Mouse (Mus musculus): ENCODE data around the gene Uspl1. TPM values are rescaled to one million over a fixed set of nuclear protein-coding genes. Genes with fewer than 3 reads are reported as not detected.

Gene Uspl1
- polyA plus RNA-seq, 1 experiment from 2014 or later = 57.5 TPM

DNA sequence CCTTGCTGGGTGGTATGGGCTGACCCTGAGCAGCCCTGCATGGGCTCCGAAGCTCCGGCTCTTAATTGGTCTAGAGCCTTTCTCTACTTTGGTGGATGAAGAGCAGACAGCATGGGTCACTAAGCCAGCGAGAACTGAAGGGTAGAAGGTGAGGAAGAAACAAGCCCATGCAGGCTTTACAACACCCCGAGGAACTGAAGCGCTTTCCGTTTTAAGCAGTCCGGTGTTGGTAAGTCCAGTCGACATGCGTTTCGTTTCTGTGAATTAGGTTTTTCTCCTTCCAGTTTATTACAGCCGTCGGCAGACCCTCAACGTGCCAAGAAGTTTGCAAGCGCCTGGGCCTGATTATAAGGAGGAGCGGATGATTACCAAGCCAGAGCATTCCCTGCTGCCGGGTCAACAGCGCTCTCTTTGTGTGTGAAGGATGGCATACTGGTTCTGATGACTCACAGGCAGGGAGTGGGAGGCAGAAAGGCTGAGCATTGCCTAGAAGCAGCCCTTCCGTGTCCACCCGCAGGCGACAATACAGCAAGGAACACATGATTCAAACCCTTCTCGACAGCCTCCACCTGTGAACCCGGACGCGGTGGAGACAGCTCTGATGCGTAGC lies 40.3 kb upstream of the Uspl1 start:
- H3K9me3 ChIP-seq (replicated peaks; ENCODE audit: control insufficient read depth, low read length) = no peaks in the 10 kb centered on the region
- DNase-seq (ENCODE audit: low spot score) = peak; percentile 7
- H3K27ac ChIP-seq (ENCODE audit: low read depth, low read length) = no peak overlapping the region
- WGBS = 79% methylated on average over 25 of the region's 25 CpGs
- no peak overlapping the region for H3K4me2 ChIP-seq (ENCODE audit: low read length)
- no peak for ATAC-seq
- no peak overlapping the region for H3K9ac ChIP-seq (ENCODE audit: low read length)
- H3K36me3 ChIP-seq (ENCODE audit: control insufficient read depth, insufficient read depth, low read length) = no peaks in the 10 kb centered on the region
- no peaks in the 10 kb centered on the region for H3K4me1 ChIP-seq (ENCODE audit: control insufficient read depth, insufficient read depth, low read length)
- H3K4me3 ChIP-seq (ENCODE audit: low read depth, low read length) = no peak overlapping the region
- no peaks in the 10 kb centered on the region for H3K27me3 ChIP-seq (replicated peaks; ENCODE audit: control insufficient read depth, insufficient read depth, low read length)

DNA sequence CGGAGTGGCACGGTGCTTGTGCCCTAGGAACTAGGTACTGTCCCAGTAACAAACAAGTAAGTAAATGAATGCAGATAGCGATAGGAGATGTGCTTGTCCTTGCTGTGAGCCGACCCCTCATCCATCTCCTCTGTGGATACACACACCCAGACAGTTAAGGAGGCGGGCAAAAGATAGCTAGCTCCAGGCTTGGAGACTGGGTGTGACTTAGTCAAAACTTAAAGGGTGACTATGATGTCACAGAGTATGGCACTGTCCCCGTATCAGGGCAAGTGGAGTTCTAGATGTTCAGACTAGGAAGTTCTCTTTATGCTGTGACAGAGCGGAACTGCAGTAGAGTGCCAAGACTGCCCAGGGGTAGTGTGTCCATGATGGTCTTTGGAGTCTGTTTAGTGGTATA lies 37.5 kb upstream of the Uspl1 start:
- H3K36me3 ChIP-seq (ENCODE audit: control insufficient read depth, insufficient read depth, low read length) = no peaks in the 10 kb centered on the region
- H3K9ac ChIP-seq (ENCODE audit: low read length) = no peak overlapping the region
- H3K27ac ChIP-seq (ENCODE audit: low read depth, low read length) = no peak overlapping the region
- no peaks in the 10 kb centered on the region for H3K9me3 ChIP-seq (replicated peaks; ENCODE audit: control insufficient read depth, low read length)
- DNase-seq (ENCODE audit: low spot score) (no peak), ATAC-seq (no peak)
- H3K4me3 ChIP-seq (ENCODE audit: low read depth, low read length) = no peak overlapping the region
- H3K4me2 ChIP-seq (ENCODE audit: low read length) = no peak overlapping the region
- WGBS = 95% methylated on average over 7 of the region's 7 CpGs
- H3K4me1 ChIP-seq (ENCODE audit: control insufficient read depth, insufficient read depth, low read length) = no peaks in the 10 kb centered on the region
- no peaks in the 10 kb centered on the region for H3K27me3 ChIP-seq (replicated peaks; ENCODE audit: control insufficient read depth, insufficient read depth, low read length)

DNA sequence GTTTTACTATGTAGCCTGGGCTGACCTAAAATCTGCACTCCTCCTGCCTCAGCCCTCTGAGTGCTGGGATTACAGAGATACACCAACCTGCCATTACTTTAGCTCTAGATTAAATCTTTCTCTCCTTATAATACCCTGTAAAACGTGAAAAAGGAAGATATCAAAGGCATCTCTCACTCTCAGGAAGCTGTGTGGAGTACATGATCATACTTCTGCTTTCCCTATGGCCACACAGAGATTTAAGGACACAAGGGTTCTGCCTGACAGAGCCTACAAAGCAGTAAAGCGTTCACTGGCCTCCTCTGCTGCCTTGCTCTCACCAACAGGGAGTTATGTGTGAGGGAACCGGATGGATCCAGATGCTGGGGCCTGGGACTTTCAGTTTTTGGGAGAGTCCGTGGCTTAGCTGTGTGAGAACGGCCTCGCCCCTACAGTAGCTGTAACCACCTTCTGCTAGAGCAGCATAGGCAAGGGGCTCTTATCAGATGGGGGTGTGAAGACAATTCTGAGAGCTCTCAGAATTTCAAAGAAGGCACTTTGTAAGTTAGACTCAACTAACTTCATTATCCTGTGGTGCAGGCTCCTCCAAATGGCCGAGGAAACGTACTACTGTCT lies 36.7 kb upstream of the Uspl1 start:
- Histone ChIP-seq H3K36me3 (ENCODE audit: control insufficient read depth, insufficient read depth, low read length) (no peaks in the 10 kb centered on the region), H3K27ac (ENCODE audit: low read depth, low read length) (no peak overlapping the region), H3K4me1 (ENCODE audit: control insufficient read depth, insufficient read depth, low read length) (no peaks in the 10 kb centered on the region), H3K9me3 (replicated peaks; ENCODE audit: control insufficient read depth, low read length) (no peaks in the 10 kb centered on the region), H3K27me3 (replicated peaks; ENCODE audit: control insufficient read depth, insufficient read depth, low read length) (no peaks in the 10 kb centered on the region), H3K4me3 (ENCODE audit: low read depth, low read length) (no peak overlapping the region), H3K9ac (ENCODE audit: low read length) (no peak overlapping the region), H3K4me2 (ENCODE audit: low read length) (no peak overlapping the region)
- WGBS = 86% methylated on average over 8 of the region's 8 CpGs
- DNase-seq (ENCODE audit: low spot score) (no peak), ATAC-seq (no peak)

DNA sequence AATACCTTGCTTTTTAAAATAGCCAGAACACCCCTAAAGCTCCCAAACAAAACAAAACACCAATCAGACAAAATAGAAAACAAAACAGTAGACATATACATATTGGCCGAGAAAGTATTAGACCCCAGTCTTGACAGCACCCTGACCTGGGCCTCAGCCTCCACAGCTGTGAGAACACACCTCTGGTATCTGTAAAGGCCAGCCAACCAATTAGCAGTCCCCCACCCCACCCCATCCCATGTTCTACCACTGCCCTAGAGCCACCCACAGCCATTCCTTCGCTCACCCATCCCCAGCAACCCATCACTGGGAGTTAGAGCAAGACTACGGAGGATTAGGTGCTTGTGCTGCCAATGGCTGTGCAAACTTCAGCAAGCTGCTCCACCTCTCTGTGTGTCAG lies 33.3 kb upstream of the Uspl1 start:
- Histone ChIP-seq H3K27ac (ENCODE audit: low read depth, low read length) (no peak overlapping the region), H3K9ac (ENCODE audit: low read length) (no peak overlapping the region), H3K36me3 (ENCODE audit: control insufficient read depth, insufficient read depth, low read length) (no peaks in the 10 kb centered on the region), H3K9me3 (replicated peaks; ENCODE audit: control insufficient read depth, low read length) (no peaks in the 10 kb centered on the region), H3K4me1 (ENCODE audit: control insufficient read depth, insufficient read depth, low read length) (no peaks in the 10 kb centered on the region), H3K4me3 (ENCODE audit: low read depth, low read length) (no peak overlapping the region), H3K4me2 (ENCODE audit: low read length) (no peak overlapping the region), H3K27me3 (replicated peaks; ENCODE audit: control insufficient read depth, insufficient read depth, low read length) (no peaks in the 10 kb centered on the region)
- DNase-seq (ENCODE audit: low spot score) (no peak), ATAC-seq (no peak)
- 95% methylated on average over 3 of the region's 3 CpGs for WGBS

DNA sequence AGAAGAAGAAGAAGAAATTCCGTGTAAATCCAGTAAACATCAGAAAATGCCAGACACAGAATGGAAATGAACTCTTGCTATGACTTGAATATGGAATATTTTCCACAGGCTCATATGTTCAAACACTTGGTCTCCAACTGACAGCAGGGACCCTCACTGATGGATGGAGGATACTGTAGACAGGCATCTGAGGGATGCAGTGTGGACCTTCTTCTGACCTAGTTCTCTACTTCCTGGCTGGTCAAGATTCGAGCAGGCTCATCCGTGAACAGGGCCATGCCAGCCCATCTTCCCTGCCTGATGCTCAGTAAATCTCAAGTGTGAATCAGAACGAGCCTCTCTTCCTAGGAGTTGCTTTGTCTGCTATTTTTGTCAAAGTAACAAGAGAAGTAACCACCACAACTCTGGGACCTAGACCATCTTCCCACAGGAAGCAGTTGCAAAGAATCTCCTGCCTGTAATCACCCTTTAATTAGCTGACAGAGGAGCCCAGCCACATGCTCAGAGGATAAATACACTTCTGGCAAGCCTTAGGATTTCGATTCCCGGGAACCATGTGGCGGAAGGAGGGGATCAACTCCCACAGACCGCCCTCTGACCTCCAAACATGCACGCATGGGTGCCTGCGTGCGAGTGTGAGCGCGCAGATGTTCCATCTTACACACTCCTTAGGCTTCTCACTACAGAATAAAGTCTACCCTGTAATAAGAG lies 31.9 kb upstream of the Uspl1 start:
- peak; percentile 8 for DNase-seq (ENCODE audit: low spot score)
- H3K4me3 ChIP-seq (ENCODE audit: low read depth, low read length) = no peak overlapping the region
- H3K9ac ChIP-seq (ENCODE audit: low read length) = no peak overlapping the region
- no peaks in the 10 kb centered on the region for H3K4me1 ChIP-seq (ENCODE audit: control insufficient read depth, insufficient read depth, low read length)
- H3K27me3 ChIP-seq (replicated peaks; ENCODE audit: control insufficient read depth, insufficient read depth, low read length) = no peaks in the 10 kb centered on the region
- no peak overlapping the region for H3K27ac ChIP-seq (ENCODE audit: low read depth, low read length)
- no peak for ATAC-seq
- no peaks in the 10 kb centered on the region for H3K36me3 ChIP-seq (ENCODE audit: control insufficient read depth, insufficient read depth, low read length)
- no peak overlapping the region for H3K4me2 ChIP-seq (ENCODE audit: low read length)
- no peaks in the 10 kb centered on the region for H3K9me3 ChIP-seq (replicated peaks; ENCODE audit: control insufficient read depth, low read length)
- 62% methylated on average over 13 of the region's 13 CpGs for WGBS

DNA sequence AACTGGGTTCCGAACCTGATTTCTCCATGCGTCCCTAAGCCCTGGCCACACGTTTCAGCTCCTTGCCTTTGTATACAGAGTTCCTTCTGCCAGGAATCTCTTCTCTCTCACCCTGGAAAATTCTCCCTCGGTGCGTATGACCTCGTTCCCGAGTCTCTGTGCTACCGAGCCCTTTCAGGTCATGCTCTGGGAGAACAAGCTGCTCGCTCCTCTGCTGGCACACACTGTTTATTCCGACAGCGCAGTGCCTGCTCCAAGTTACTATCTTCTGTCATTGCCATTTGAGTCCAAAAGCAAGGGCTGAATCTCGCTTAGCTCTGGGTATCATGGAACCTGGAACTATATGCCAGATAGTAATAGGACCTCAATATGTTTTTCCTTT lies 31.4 kb upstream of the Uspl1 start:
- no peak overlapping the region for H3K27ac ChIP-seq (ENCODE audit: low read depth, low read length)
- no peak for ATAC-seq
- 71% methylated on average over 12 of the region's 12 CpGs for WGBS
- DNase-seq (ENCODE audit: low spot score) = no peak
- H3K27me3 ChIP-seq (replicated peaks; ENCODE audit: control insufficient read depth, insufficient read depth, low read length) = no peaks in the 10 kb centered on the region
- H3K4me3 ChIP-seq (ENCODE audit: low read depth, low read length) = no peak overlapping the region
- no peaks in the 10 kb centered on the region for H3K36me3 ChIP-seq (ENCODE audit: control insufficient read depth, insufficient read depth, low read length)
- H3K9me3 ChIP-seq (replicated peaks; ENCODE audit: control insufficient read depth, low read length) = no peaks in the 10 kb centered on the region
- no peak overlapping the region for H3K4me2 ChIP-seq (ENCODE audit: low read length)
- no peaks in the 10 kb centered on the region for H3K4me1 ChIP-seq (ENCODE audit: control insufficient read depth, insufficient read depth, low read length)
- H3K9ac ChIP-seq (ENCODE audit: low read length) = no peak overlapping the region

DNA sequence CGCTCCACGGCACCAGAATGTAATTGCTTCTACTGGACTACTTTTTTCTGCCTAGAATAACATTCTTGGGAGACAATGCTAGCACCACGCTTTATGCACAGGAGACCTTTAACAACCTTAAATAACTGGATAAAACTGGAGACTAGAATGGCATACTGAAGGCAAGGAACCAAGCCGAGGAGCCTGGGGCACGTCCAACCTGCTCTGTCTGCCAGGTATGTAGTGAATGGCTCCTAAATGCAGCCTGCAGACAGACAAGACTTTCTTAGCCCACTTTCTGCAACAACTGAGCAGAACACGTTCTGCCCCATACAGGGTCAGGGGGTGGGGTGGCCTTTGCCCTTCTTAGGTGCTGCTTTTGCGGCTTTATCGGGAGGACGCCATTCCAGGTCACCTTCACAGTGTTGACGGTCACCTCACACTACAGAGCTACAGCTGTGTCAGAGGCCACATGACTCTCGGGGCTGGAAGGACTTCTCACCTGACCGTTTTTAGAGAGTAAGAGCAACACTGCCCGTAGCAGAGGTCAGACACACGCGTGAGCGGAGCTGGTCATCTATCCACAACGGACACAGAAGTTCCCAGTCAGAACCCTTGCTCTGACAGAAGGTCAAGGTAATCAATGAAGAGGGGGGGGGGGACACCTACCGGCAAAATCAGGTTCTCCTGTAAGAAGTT lies 27.1 kb upstream of the Uspl1 start:
- Histone ChIP-seq H3K27me3 (replicated peaks; ENCODE audit: control insufficient read depth, insufficient read depth, low read length) (no peaks in the 10 kb centered on the region), H3K36me3 (ENCODE audit: control insufficient read depth, insufficient read depth, low read length) (no peaks in the 10 kb centered on the region), H3K9ac (ENCODE audit: low read length) (no peak overlapping the region), H3K27ac (ENCODE audit: low read depth, low read length) (no peak overlapping the region), H3K4me1 (ENCODE audit: control insufficient read depth, insufficient read depth, low read length) (no peaks in the 10 kb centered on the region), H3K4me2 (ENCODE audit: low read length) (no peak overlapping the region), H3K4me3 (ENCODE audit: low read depth, low read length) (no peak overlapping the region), H3K9me3 (replicated peaks; ENCODE audit: control insufficient read depth, low read length) (no peaks in the 10 kb centered on the region)
- DNase-seq (ENCODE audit: low spot score) (no peak), ATAC-seq (no peak)
- 91% methylated on average over 18 of the region's 18 CpGs for WGBS

DNA sequence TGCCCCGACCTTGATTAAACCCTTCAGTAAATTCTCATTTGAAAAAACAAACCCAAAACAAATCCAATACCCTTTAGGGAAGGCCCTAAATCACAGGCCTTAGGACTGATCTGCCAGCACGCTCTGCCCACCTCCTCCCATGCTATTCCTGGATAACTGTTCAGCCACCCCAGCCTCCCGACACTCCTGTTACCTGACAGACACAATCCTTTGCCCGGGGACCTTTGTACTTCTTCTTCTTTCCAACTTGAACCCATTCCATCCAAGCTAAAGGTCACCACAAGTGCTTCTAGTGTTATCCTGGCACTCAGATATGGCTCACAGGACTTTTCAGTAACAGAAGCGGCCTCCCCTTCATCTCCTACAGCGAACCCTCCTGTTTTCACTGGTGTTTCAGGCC lies 25.1 kb upstream of the Uspl1 start:
- Histone ChIP-seq H3K36me3 (ENCODE audit: control insufficient read depth, insufficient read depth, low read length) (no peaks in the 10 kb centered on the region), H3K27ac (ENCODE audit: low read depth, low read length) (no peak overlapping the region), H3K4me2 (ENCODE audit: low read length) (no peak overlapping the region), H3K9me3 (replicated peaks; ENCODE audit: control insufficient read depth, low read length) (no peaks in the 10 kb centered on the region), H3K9ac (ENCODE audit: low read length) (no peak overlapping the region), H3K4me1 (ENCODE audit: control insufficient read depth, insufficient read depth, low read length) (no peaks in the 10 kb centered on the region), H3K27me3 (replicated peaks; ENCODE audit: control insufficient read depth, insufficient read depth, low read length) (no peaks in the 10 kb centered on the region), H3K4me3 (ENCODE audit: low read depth, low read length) (no peak overlapping the region)
- no peak for DNase-seq (ENCODE audit: low spot score)
- WGBS = 93% methylated on average over 6 of the region's 6 CpGs
- no peak for ATAC-seq

DNA sequence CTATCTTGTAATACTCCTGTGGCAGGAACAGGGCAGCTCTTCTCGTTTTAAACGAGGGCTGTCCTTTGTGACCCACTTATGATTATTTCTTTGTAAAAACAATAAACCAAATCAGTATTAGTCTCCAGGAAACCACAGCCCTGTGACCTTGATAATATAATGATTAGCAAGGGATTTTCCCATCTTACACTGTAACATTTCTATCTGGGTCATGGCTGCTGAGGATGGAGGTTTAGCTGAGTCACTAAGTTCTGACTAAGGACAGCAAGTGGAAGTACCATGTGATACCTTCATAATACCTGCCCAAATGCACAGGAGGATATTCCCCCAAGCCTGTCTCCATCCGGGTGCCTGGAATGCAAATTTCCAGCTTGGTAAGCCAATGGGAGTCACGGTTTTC lies 23.7 kb upstream of the Uspl1 start:
- Histone ChIP-seq H3K4me3 (ENCODE audit: low read depth, low read length) (no peak overlapping the region), H3K27ac (ENCODE audit: low read depth, low read length) (no peak overlapping the region), H3K27me3 (replicated peaks; ENCODE audit: control insufficient read depth, insufficient read depth, low read length) (no peaks in the 10 kb centered on the region), H3K4me1 (ENCODE audit: control insufficient read depth, insufficient read depth, low read length) (no peaks in the 10 kb centered on the region), H3K9me3 (replicated peaks; ENCODE audit: control insufficient read depth, low read length) (no peaks in the 10 kb centered on the region), H3K36me3 (ENCODE audit: control insufficient read depth, insufficient read depth, low read length) (no peaks in the 10 kb centered on the region), H3K9ac (ENCODE audit: low read length) (no peak overlapping the region), H3K4me2 (ENCODE audit: low read length) (no peak overlapping the region)
- WGBS = 86% methylated on average over 4 of the region's 4 CpGs
- DNase-seq (ENCODE audit: low spot score) = no peak
- ATAC-seq = no peak
